Mouse (Mus musculus) adrenal gland, postnatal 25 days (tissue): ENCODE data around the gene Gimap8. TPM values are rescaled to one million over a fixed set of nuclear protein-coding genes. Genes with fewer than 3 reads are reported as not detected.

Experiments used
- total RNA-seq: library from RNA; stranded (reverse); gene quantifications from 2 replicates; pipeline ENCODE4 v1.2.3, GENCODE M21; 2021

Gimap8 gene
- total RNA-seq, 1 experiment from 2014 or later, result 13.7 TPM

Other genes starting within 250 kb of the Gimap8 start
- 51.0 and 72.4 TPM in 2 replicates for gene Zfp467, start 201.4 kb upstream of the Gimap8 start, total RNA-seq
- 3.5 and 5.1 TPM in 2 replicates for gene Sspo, start 199.0 kb upstream of the Gimap8 start, total RNA-seq
- 51.6 and 58.2 TPM in 2 replicates for gene Atp6v0e2, start 109.6 kb upstream of the Gimap8 start, total RNA-seq
- gene Lrrc61, start 92.4 kb upstream of the Gimap8 start, total RNA-seq, result 43.3 and 59.5 TPM in 2 replicates
- 28.6 and 36.8 TPM in 2 replicates for gene Rarres2, start 74.4 kb upstream of the Gimap8 start, total RNA-seq
- gene Gm45021, start 57.6 kb upstream of the Gimap8 start, total RNA-seq, result not detected in 2 replicates
- 66.1 and 67.8 TPM in 2 replicates for gene Repin1, start 53.4 kb upstream of the Gimap8 start, total RNA-seq
- not detected in 2 replicates for gene Gm44965, start 53.3 kb upstream of the Gimap8 start, total RNA-seq
- 8.2 and 15.4 TPM in 2 replicates for gene Zfp775, start 45.2 kb upstream of the Gimap8 start, total RNA-seq
- 1.7 and 3.4 TPM in 2 replicates for gene AI854703, start 20.5 kb upstream of the Gimap8 start, total RNA-seq
- 5.7 and 8.1 TPM in 2 replicates for gene Gimap9, start 28.9 kb downstream of the Gimap8 start, total RNA-seq
- gene Gimap4, start 37.3 kb downstream of the Gimap8 start, total RNA-seq, result 51.4 and 59.1 TPM in 2 replicates
- gene Gimap6, start 61.0 kb downstream of the Gimap8 start, total RNA-seq, result 49.4 and 57.9 TPM in 2 replicates
- gene Gm28053, start 71.4 kb downstream of the Gimap8 start, total RNA-seq, result 6.7 and 6.9 TPM in 2 replicates
- 0.33 TPM in 1 of 2 replicates, not detected in the other for gene Gimap7, start 71.4 kb downstream of the Gimap8 start, total RNA-seq
- 12.9 and 15.5 TPM in 2 replicates for gene Gimap1, start 91.8 kb downstream of the Gimap8 start, total RNA-seq
- 10.5 and 16.2 TPM in 2 replicates for gene Gimap5, start 99.0 kb downstream of the Gimap8 start, total RNA-seq
- gene Gimap3, start 123.6 kb downstream of the Gimap8 start, total RNA-seq, result 2.4 and 3.5 TPM in 2 replicates
- gene Tmem176a, start 193.7 kb downstream of the Gimap8 start, total RNA-seq, result 210 and 286 TPM in 2 replicates
- 498 and 582 TPM in 2 replicates for gene Tmem176b, start 194.3 kb downstream of the Gimap8 start, total RNA-seq
- not detected in 2 replicates for gene Aoc1, start 225.7 kb downstream of the Gimap8 start, total RNA-seq